Mouse (Mus musculus): ENCODE measurements around the gene Gm9837.

Gm9837 gene

GRCm38 (mm10) chr11:53469968-53470695, at the start of gene Gm9837:
Gene Gm9837, minus strand, starts transcription at chr11:53470479.
- DNase-seq (ENCODE audit: extremely low read depth, insufficient read length, low spot score): peak; percentile 63

- peak; percentile 73 for DNase-seq (ENCODE audit: extremely low read depth, insufficient read length, low spot score)
Observed at GRCm38 (mm10) chr11:53519207-53520121, 49.2 kb upstream of the Gm9837 start, which contains the start of gene Sept8. Gene Sept8, plus strand, starts transcription at chr11:53519257.

- DNase-seq (ENCODE audit: extremely low read depth, insufficient read length, low spot score): no peak
Observed at GRCm38 (mm10) chr11:53518759-53519158, 48.5 kb upstream of the Gm9837 start.

DNA sequence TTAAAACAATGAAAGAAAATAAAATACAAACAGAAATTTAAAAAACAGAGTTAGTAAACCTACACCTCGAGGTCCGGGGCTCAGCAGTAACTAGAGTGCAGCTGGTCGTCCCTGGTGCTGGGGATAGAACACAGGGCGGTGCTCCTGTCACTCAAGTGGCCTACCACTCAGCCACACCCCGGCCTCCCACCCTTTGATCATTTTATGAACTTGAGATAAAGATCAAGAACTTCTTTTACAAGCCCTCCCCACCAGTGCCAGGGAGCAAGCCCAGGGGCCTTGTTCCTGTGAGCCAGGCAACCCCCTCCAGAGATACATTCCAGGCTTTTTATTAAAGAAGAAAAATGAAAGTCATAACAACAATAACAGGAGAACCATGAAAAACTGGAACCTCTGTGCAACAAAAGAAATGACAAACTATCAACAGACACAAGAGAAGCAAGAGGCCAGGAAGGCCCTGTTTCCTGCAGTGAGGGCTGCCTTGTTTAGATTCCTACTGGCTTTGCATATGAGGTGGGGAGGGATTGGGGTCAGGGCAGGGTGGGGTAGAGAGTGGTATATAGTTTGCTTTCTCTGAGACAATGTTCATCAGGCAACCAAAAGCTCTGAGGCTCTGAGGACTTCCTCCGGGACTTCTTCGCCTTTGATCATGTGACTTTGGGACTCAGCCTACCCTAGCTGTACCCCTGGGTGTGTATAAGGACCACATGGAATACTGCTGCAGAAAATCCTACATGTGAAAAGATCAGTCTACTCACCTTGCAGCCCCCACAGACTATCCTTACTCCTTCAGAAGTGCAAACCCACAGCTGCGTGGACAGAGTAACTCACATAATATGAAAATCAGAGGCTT, 46.7 kb upstream of the Gm9837 start:
- DNase-seq (ENCODE audit: extremely low read depth, insufficient read length, low spot score): no peak

GRCm38 (mm10) chr11:53510351-53510750, 40.1 kb upstream of the Gm9837 start:
- no peak for DNase-seq (ENCODE audit: extremely low read depth, insufficient read length, low spot score)

DNA sequence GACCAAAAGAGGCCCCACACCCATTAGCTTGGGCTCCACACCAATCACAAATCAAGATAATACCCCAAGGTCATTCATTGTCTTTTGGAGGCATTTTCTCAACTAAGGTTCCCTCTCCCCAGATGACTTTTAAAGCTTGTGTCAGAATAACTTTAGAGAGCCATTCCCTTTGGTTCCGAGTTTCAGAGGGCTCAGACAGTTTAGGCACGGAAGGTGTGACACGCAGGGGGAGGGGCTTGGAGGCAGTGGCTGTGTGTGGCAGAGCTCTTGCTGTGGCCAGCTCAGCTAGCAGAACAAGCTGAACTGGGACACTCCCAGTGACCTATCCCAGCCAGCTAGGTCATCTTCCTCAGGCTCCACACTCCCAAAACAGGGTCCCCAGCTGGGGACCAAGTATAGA, 38.3 kb upstream of the Gm9837 start:
- peak; percentile 67 for DNase-seq (ENCODE audit: extremely low read depth, insufficient read length, low spot score)

DNA sequence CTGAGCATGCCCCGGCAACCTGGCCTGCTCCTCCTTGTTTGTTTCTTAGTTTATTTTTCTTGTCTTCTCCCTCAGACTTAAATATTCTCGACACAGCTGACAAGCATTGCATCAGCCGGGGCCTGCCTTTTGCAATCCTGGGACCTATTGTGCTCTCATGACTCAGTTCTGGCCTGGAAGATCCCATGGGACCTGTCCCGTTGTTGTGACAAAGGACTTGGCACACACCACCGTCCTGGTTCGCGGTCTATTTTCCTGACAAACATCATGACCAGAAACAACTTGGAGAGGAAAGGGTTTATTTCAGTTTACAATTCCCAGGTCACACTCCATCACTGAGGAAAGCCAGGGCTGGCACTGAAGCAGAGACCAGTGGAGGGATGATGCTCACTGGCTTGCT, 37.9 kb upstream of the Gm9837 start:
- peak; percentile 82 for DNase-seq (ENCODE audit: extremely low read depth, insufficient read length, low spot score)

DNA sequence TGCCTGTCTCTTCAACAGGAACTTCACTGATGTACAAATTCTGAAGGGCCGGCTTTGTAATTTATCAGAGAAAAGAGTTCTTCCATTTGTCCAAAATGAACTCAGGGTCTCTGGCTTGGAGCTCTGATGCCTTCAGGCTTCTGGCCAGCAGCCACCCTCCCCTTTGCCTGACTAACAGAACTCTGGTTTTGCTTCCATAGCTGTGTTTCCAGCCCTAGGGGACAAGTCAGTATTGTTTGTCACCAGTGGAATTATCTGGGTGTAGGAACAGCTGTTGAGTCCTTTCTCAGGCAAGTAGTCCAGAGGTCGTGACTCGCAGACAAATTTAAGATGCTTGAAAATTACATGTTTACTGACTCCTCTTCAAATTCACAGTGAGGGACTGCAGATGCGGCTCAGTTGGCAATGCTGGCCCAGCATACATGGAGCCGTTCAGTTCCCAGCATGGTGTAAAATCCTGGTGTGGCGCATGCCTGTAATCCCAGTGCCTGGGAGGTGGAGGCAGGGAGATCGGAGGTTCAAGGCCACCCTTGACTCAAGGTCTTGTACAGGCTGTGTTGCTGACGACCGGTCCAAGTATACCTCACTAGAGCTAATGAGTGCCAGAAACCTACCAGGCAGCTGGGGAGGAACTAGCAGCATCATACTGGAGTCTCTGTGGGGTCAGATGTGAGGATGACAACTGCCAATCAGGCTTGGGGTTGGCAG, 37.0 kb upstream of the Gm9837 start:
- no peak for DNase-seq (ENCODE audit: extremely low read depth, insufficient read length, low spot score)

- no peak for DNase-seq (ENCODE audit: extremely low read depth, insufficient read length, low spot score)
Observed at GRCm38 (mm10) chr11:53505026-53505663, 34.9 kb upstream of the Gm9837 start.

DNA sequence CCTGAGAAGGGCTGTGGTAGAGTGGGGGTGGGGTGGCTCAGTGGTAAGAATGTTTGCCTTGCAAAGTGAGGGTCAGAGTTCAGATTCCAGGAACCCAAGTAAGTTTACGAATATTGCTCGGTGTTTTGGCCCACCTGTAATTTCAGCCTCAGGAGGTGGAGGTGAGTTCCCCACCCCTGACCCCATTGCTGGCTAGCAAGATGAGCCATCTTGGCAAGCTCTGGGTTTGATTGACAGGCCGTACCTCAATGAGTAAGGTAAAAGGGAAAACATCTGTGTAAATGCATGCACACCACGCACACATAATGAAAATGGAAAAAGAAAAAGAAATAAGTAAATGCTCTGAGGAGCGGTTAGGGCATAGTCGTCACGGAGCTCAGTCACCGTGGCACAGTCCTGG, 34.1 kb upstream of the Gm9837 start:
- no peak for DNase-seq (ENCODE audit: extremely low read depth, insufficient read length, low spot score)

DNA sequence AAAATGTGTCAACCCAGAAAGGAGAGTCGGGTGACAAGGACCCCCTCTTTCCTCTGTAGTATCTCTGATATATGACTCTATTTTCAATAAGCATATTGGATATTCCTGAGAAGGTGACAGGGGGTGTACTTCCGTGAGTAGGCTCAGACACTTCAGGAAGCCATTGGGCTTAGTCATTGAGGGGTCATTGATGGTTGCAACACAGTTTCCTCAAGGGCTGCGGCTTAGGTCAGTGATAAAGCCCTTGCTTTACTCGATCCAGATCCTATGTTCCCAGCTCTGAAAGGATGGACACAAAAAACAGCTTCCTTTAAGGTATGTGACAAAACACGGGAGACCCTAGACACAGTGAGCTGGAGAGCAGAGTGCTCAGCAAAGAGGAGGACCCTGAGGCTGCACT, 33.5 kb upstream of the Gm9837 start:
- DNase-seq (ENCODE audit: extremely low read depth, insufficient read length, low spot score): no peak

GRCm38 (mm10) chr11:53502039-53502765, 31.9 kb upstream of the Gm9837 start:
- no peak for DNase-seq (ENCODE audit: extremely low read depth, insufficient read length, low spot score)

- DNase-seq (ENCODE audit: extremely low read depth, insufficient read length, low spot score): peak; percentile 64
Observed at GRCm38 (mm10) chr11:53500569-53500968, 30.3 kb upstream of the Gm9837 start.

- no peak for DNase-seq (ENCODE audit: extremely low read depth, insufficient read length, low spot score)
Observed at GRCm38 (mm10) chr11:53496946-53497345, 26.7 kb upstream of the Gm9837 start.

DNA sequence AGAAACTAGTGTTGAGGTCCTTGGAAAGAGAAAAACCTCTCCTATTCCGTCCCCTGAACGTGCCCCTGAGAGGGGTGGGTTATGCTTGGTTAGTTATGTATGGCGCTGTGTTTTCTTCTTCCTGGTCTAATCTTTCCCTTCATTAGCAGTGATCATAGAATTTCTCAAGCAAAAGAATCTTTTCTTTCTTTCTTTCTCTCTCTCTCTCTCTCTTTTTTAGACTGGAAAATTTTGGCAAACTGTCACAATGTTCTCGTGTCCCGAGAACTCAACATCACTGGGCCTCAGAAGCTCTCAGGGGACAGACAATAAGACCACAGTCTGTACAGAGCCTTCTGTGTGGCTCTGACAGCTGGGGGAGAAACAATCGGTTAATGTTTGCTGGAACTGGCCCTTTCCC, 25.1 kb upstream of the Gm9837 start:
- no peak for DNase-seq (ENCODE audit: extremely low read depth, insufficient read length, low spot score)

DNA sequence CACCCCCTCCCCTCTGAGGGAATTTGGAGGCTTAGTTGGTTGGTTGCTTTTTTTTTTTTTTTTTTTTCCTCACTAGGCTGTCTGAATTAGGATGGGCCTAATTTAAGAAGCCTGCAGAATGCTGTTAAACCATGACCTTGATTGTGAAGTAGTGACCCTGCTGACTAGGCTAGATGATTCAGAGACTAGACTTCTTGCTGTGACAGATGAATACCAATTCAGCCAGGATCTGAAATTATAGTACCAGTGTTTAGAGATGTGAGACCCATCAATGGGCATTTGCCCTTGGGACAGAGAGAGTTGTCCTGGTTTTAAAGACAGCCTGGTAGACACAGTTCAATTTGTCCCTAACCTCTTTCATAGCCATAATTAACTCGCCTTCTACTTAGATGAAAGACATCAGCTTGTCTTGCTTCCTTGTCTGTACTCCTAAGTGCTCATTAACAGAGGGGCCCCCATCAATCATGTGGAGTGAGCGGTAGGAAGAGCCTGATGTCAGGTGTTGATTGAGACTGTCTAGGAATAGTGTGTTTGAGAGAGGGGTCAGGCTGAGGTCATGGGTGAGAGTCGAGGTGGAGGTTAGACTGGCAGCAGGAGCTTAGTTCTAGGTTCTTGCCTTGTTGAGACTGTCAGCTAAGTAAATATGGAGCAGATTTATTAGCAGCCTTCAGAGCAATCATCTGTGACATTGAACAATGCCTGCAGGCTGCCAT, 23.1 kb upstream of the Gm9837 start:
- DNase-seq (ENCODE audit: extremely low read depth, insufficient read length, low spot score): no peak

DNA sequence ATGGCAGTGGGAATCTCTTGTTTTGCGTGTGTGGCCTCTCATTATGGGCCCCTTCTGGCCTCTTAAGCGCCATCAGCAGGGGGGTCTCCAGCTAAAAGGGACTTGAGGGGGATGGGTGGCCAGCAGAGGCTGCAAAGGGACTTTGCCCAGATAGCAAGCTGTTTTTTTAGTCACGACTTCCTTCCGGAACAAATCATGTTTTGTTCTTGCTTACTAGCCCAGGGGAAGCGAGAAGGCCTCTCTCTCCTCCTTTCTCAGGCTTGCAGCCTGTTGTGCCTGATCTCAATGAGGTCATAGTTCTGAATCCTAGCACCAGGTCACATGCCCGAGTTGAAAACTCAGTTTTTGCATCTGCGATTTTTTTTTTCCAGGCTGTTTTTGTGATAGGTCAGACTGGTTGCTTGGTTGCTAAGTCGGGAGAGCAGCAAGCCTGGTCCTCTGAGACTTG, 21.7 kb upstream of the Gm9837 start:
- DNase-seq (ENCODE audit: extremely low read depth, insufficient read length, low spot score): no peak

DNA sequence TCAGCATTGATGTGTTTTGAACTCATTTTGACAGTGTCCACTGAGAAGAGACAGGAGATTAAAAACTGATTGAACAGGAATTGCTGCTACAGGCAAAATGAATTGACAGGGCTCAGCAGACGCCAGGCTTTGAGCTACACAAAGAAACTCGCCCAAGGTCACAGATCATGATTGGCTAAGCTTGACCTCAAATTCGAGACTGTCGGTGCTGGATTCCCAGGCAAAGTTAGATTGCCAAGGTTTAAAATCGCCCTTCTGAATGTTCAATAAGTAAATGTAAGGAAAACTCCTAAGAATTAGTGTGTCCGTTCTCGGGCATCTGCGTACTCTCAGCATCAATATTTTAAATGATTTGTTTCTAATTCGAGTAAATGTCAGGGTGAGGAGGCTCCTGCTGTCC, 19.1 kb upstream of the Gm9837 start:
- DNase-seq (ENCODE audit: extremely low read depth, insufficient read length, low spot score): no peak

Data from 3134 (cell line).